Mouse (Mus musculus): ENCODE results near the gene Krba1. TPM values are rescaled to one million over a fixed set of nuclear protein-coding genes. Genes with fewer than 3 reads are reported as not detected.

The Krba1 gene
- polyA plus RNA-seq, 1 experiment from 2014 or later: 16.6 TPM

DNA sequence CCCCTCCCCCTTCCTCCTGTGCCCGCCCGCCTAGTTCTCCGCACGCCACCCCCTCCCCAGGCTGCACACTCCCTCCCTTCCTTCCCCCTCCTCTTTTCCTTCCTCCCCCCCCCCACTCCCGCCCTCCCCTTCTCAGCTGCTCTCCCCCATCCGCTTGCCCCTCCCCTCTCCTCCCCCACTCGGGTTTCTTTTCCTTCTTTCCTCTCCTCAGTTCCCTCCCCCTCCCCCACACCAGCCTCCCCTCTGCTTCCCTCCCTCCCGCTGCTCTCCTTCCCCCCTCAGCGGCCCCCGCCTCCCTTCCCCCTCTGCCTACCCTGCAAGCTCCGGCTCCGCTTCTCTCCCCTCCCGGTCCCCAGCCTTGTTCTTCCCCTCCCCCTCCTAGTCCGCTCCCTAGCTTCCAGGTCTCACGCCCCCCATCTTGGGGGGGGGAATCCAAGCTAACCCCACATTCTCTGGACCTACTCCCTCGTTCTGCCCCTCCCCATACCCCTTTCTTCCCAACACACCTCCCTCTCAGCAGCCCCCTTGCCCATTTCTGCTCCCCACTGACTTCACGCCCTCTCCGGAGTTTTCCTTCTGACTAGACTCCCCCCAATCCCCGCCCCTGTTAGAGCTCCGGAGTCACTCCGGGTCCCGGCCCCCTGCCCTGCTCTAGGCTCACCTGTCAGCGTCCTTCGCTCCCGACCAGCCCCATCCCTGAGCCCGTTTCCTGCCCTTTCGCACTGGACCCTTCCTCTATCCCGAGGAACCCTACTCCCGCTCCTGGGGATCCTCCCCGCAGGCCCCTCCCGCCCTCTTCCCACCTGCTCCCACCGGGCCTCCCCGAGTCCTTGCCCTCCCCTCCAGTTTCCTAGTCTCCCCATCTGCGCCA, 49.2 kb downstream of the Krba1 start:
- peak overlapping the region; percentile 73 for H3K4me3 ChIP-seq (ENCODE audit: low read depth, low read length)
- H3K27ac ChIP-seq (ENCODE audit: low read depth, low read length): peak overlapping the region; percentile 74
- WGBS: under 1% methylated on average over 31 of the region's 34 CpGs
- peak overlapping the region; percentile 98 for H3K4me2 ChIP-seq
- DNase-seq (ENCODE audit: low spot score, missing footprints) (peak; percentile 99), ATAC-seq (ENCODE audit: low FRiP score) (peak; percentile 74)
- peaks cover 12% of the 10 kb centered on the region for H3K4me1 ChIP-seq (ENCODE audit: control insufficient read depth, insufficient read depth, low read length)
- peak overlapping the region; percentile 84 for H3K9ac ChIP-seq (ENCODE audit: low read length)
- H3K9me3 ChIP-seq (ENCODE audit: control insufficient read depth, low read length): no peaks in the 10 kb centered on the region
- peaks cover 8% of the 10 kb centered on the region for H3K27me3 ChIP-seq (ENCODE audit: control insufficient read depth, insufficient read depth, low read length)
- peaks cover 6% of the 10 kb centered on the region; the same call in 1 of the 2 replicates for H3K36me3 ChIP-seq (ENCODE audit: control insufficient read depth, insufficient read depth, low read length)

DNA sequence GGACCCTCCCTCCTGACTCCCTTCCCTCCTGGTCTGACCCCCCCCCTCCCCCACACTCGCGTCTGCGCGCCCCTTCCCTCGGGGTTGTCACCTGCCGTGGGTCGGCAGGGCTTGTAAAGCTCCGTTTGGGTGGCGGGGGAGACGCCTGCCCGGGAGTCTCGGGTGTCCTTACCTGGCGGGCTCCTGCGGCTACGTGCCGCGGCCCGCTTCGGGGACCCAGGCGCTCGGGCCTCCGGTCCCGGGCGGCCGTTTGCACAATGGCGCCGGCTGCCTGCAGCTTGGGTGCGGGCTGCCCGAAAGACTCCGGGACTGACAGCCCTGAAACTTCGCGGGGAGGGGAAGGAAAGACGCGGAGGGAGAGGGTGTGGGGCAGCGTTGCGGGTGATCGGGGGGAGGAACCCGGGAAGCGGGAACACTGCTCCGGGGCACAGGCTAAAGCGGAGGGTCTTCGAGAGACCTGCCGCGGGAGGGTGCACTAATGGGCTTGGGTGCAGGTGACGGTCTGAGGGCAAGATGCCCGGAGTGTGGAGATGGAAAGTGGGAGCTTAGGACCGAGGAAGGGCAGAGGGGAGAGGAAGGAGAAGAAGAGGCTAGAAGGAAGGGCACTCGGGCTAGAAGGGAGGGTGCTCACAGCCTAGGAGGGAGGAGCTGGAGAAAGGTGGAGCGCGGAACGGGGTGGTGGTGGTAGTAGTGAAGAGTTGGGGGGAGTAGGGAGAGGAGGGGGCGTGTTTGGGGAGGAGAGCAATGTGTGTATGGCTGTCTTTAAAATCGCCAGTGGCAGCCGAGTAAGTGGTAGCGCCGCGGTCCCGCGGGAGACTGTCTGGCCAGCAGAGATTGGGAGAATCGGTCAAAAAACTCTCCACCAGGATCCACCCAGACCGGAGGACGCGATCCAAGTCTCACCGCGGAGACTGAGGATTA, 50.1 kb downstream of the Krba1 start, which contains the start of gene Zfp467:
TSS of gene Zfp467 (minus strand) at position 645 of the 921 bp plus-strand sequence.
- peak within 1 kb of the TSS; percentile 98 for H3K4me2 ChIP-seq
- no peaks in the 10 kb centered on the region for H3K9me3 ChIP-seq (ENCODE audit: control insufficient read depth, low read length)
- peak within 1 kb of the TSS; percentile 84 for H3K9ac ChIP-seq (ENCODE audit: low read length)
- ATAC-seq (ENCODE audit: low FRiP score) (peak; percentile 20; the same call in 1 of the 2 replicates), DNase-seq (ENCODE audit: low spot score, missing footprints) (peak; percentile 96)
- peaks cover 10% of the 10 kb centered on the region for H3K4me1 ChIP-seq (ENCODE audit: control insufficient read depth, insufficient read depth, low read length)
- under 1% methylated on average over 65 of the region's 65 CpGs for WGBS
- H3K36me3 ChIP-seq (ENCODE audit: control insufficient read depth, insufficient read depth, low read length): peaks cover 6% of the 10 kb centered on the region; the same call in 1 of the 2 replicates
- H3K4me3 ChIP-seq (ENCODE audit: low read depth, low read length): peak within 1 kb of the TSS; percentile 73
- no peaks in the 10 kb centered on the region for H3K27me3 ChIP-seq (ENCODE audit: control insufficient read depth, insufficient read depth, low read length)
- H3K27ac ChIP-seq (ENCODE audit: low read depth, low read length): peak within 1 kb of the TSS; percentile 74

DNA sequence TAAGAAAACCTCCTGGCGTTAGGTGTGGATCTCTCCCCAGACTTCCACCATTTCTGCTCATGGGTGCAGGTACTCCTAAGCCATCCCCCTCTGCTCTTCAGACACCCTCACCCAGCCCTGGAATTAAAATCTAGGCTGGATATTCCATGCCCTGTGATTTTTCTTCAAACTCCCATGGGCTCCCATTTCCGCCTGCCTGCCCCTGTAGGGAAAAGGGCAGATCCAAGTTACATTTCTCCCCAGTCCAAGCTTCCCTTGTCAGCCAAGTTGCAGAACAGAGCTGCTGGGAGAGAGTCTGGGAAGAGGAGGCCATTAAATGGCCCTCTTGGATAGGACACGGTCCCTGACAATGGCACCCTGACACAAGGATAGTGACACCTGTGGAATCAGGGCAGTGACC, 50.9 kb downstream of the Krba1 start:
- Histone ChIP-seq H3K27me3 (ENCODE audit: control insufficient read depth, insufficient read depth, low read length) (no peaks in the 10 kb centered on the region), H3K4me2 (peak overlapping the region; percentile 98), H3K27ac (ENCODE audit: low read depth, low read length) (no peak overlapping the region), H3K9me3 (ENCODE audit: control insufficient read depth, low read length) (no peaks in the 10 kb centered on the region), H3K9ac (ENCODE audit: low read length) (peak overlapping the region; percentile 84; the same call in 1 of the 2 replicates), H3K36me3 (ENCODE audit: control insufficient read depth, insufficient read depth, low read length) (peaks cover 6% of the 10 kb centered on the region; the same call in 1 of the 2 replicates), H3K4me3 (ENCODE audit: low read depth, low read length) (peak overlapping the region; percentile 73), H3K4me1 (ENCODE audit: control insufficient read depth, insufficient read depth, low read length) (peaks cover 10% of the 10 kb centered on the region)
- DNase-seq (ENCODE audit: low spot score, missing footprints): no peak
- no peak for ATAC-seq (ENCODE audit: low FRiP score)
- 41% methylated on average over 3 of the region's 3 CpGs for WGBS

DNA sequence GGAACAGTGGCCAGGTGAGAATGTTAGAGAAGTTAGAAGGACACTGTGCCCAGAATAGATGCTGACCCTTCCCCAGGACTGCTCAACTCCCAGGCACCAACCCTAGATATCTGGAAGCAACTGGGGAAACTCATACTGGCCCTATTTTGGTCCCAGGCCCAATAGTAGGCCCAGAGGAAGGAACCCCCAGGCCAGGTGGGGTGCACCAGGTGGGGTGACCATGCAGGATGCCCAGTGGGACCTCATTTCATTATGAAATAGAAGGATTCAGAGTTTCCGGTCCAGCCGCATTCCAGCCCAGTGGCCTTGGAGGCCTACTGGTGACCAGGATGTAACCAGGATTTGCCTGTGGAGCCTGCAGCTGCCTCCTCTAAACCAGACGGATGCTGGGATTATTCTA, 51.5 kb downstream of the Krba1 start:
- Histone ChIP-seq H3K27me3 (ENCODE audit: control insufficient read depth, insufficient read depth, low read length) (no peaks in the 10 kb centered on the region), H3K9me3 (ENCODE audit: control insufficient read depth, low read length) (no peaks in the 10 kb centered on the region), H3K4me3 (ENCODE audit: low read depth, low read length) (no peak overlapping the region), H3K27ac (ENCODE audit: low read depth, low read length) (no peak overlapping the region), H3K4me1 (ENCODE audit: control insufficient read depth, insufficient read depth, low read length) (peaks cover 10% of the 10 kb centered on the region), H3K4me2 (no peak overlapping the region), H3K36me3 (ENCODE audit: control insufficient read depth, insufficient read depth, low read length) (no peaks in the 10 kb centered on the region), H3K9ac (ENCODE audit: low read length) (no peak overlapping the region)
- no peak for DNase-seq (ENCODE audit: low spot score, missing footprints)
- 73% methylated on average over 3 of the region's 3 CpGs for WGBS
- ATAC-seq (ENCODE audit: low FRiP score): no peak

DNA sequence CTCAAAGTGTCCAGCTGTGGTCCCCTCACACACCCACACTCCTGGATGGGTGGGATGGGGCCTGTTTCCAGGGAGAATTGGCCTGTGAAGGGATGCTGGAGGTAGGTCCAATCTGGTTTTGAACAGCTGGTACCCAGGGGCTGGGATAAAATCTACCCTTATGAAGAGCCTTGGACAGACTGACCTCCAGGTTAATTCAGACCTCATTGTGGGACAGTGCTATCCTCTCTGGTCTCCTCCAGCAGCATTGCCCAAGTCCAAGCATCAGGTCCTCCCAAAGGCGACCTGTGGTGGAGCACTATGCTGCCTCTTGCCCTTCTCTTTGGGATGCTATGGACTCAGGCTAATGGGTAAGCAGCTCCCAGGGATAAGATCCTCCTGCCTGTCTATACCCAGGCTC, 52.5 kb downstream of the Krba1 start, which contains the start of gene Sspo:
TSS of gene Sspo (plus strand) at position 301 of the 400 bp plus-strand sequence.
- ATAC-seq (ENCODE audit: low FRiP score): no peak
- H3K9ac ChIP-seq (ENCODE audit: low read length): no peak within 1 kb of the TSS
- H3K36me3 ChIP-seq (ENCODE audit: control insufficient read depth, insufficient read depth, low read length): no peaks in the 10 kb centered on the region
- DNase-seq (ENCODE audit: low spot score, missing footprints): no peak
- H3K4me3 ChIP-seq (ENCODE audit: low read depth, low read length): no peak within 1 kb of the TSS
- 86% methylated on average over 1 of the region's 1 CpGs for WGBS
- H3K4me2 ChIP-seq: no peak within 1 kb of the TSS
- H3K27me3 ChIP-seq (ENCODE audit: control insufficient read depth, insufficient read depth, low read length): no peaks in the 10 kb centered on the region
- H3K9me3 ChIP-seq (ENCODE audit: control insufficient read depth, low read length): no peaks in the 10 kb centered on the region
- no peak within 1 kb of the TSS for H3K27ac ChIP-seq (ENCODE audit: low read depth, low read length)
- peaks cover 10% of the 10 kb centered on the region for H3K4me1 ChIP-seq (ENCODE audit: control insufficient read depth, insufficient read depth, low read length)

DNA sequence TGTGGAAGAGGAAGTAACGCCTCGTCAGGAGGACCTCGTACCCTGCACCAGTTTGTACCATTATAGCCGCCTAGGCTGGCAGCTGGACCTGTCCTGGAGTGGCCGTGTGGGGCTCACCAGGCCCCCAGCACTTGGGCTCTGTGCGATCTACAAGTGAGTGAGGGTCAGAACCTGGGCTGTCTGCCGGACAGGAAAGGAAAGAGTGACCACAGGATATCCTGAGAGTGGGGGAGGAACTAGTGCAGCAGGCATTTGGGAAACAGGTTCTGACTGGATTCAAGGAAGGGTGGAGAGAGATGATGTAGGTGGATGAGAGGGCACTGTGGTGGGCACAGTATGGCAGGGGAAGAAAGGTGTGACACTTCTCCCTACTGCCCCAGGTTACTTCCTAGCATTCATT, 53.1 kb downstream of the Krba1 start:
- no peak overlapping the region for H3K4me3 ChIP-seq (ENCODE audit: low read depth, low read length)
- H3K4me1 ChIP-seq (ENCODE audit: control insufficient read depth, insufficient read depth, low read length): peaks cover 6% of the 10 kb centered on the region
- no peak overlapping the region for H3K27ac ChIP-seq (ENCODE audit: low read depth, low read length)
- DNase-seq (ENCODE audit: low spot score, missing footprints) (no peak), ATAC-seq (ENCODE audit: low FRiP score) (no peak)
- H3K27me3 ChIP-seq (ENCODE audit: control insufficient read depth, insufficient read depth, low read length): no peaks in the 10 kb centered on the region
- WGBS: 86% methylated on average over 7 of the region's 7 CpGs
- H3K9me3 ChIP-seq (ENCODE audit: control insufficient read depth, low read length): no peaks in the 10 kb centered on the region
- no peak overlapping the region for H3K4me2 ChIP-seq
- no peak overlapping the region for H3K9ac ChIP-seq (ENCODE audit: low read length)
- H3K36me3 ChIP-seq (ENCODE audit: control insufficient read depth, insufficient read depth, low read length): no peaks in the 10 kb centered on the region

DNA sequence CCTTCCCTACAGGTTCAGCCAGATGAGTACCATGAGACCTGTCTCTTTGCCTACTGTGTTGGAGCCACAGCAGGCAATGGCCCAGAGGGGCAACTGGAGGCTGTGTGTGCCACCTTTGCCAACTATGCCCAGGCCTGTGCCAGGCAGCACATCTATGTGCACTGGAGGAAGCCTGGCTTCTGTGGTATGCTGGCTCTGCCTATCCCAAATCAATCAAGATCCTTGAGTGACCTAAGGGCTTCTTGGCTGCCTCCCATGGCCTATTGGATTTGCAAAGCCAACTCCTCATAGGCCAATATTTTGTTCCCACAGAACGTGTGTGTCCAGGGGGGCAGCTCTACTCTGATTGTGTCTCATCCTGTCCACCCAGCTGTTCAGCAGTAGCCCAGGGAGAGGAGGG, 56.8 kb downstream of the Krba1 start:
- Histone ChIP-seq H3K27ac (ENCODE audit: low read depth, low read length) (no peak overlapping the region), H3K9me3 (ENCODE audit: control insufficient read depth, low read length) (no peaks in the 10 kb centered on the region), H3K27me3 (ENCODE audit: control insufficient read depth, insufficient read depth, low read length) (no peaks in the 10 kb centered on the region), H3K9ac (ENCODE audit: low read length) (no peak overlapping the region), H3K4me3 (ENCODE audit: low read depth, low read length) (no peak overlapping the region), H3K4me2 (no peak overlapping the region), H3K4me1 (ENCODE audit: control insufficient read depth, insufficient read depth, low read length) (no peaks in the 10 kb centered on the region), H3K36me3 (ENCODE audit: control insufficient read depth, insufficient read depth, low read length) (no peaks in the 10 kb centered on the region)
- 67% methylated on average over 1 of the region's 1 CpGs for WGBS
- DNase-seq (ENCODE audit: low spot score, missing footprints) (no peak), ATAC-seq (ENCODE audit: low FRiP score) (no peak)

DNA sequence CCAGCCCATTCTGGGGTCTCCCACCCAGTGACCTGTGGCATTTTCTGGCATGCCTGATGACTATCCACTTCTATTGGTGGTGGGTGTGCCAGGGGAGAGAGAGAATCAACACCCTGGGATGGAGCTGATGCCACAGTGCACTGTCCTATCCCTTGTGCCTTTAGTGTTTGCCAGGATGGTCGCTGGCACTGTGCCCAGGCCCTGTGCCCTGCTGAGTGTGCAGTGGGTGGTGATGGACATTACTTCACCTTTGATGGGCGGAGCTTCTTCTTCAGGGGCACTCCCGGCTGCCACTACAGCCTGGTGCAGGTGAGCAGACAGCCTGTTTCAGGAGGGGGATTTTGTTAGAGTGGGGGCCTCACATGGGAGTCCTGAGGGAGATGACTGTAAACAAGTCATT, 57.4 kb downstream of the Krba1 start:
- no peak overlapping the region for H3K27ac ChIP-seq (ENCODE audit: low read depth, low read length)
- no peaks in the 10 kb centered on the region for H3K36me3 ChIP-seq (ENCODE audit: control insufficient read depth, insufficient read depth, low read length)
- H3K4me2 ChIP-seq: no peak overlapping the region
- no peak overlapping the region for H3K4me3 ChIP-seq (ENCODE audit: low read depth, low read length)
- no peaks in the 10 kb centered on the region for H3K9me3 ChIP-seq (ENCODE audit: control insufficient read depth, low read length)
- no peaks in the 10 kb centered on the region for H3K4me1 ChIP-seq (ENCODE audit: control insufficient read depth, insufficient read depth, low read length)
- 86% methylated on average over 3 of the region's 3 CpGs for WGBS
- ATAC-seq (ENCODE audit: low FRiP score) (no peak), DNase-seq (ENCODE audit: low spot score, missing footprints) (no peak)
- no peak overlapping the region for H3K9ac ChIP-seq (ENCODE audit: low read length)
- no peaks in the 10 kb centered on the region for H3K27me3 ChIP-seq (ENCODE audit: control insufficient read depth, insufficient read depth, low read length)

All from midbrain, embryonic 11.5 days (tissue).